Mouse (Mus musculus): Measurements from ENCODE around the gene Nrxn1. TPM values are rescaled to one million over a fixed set of nuclear protein-coding genes. Genes with fewer than 3 reads are reported as not detected.

Gene Nrxn1
- total and polyA plus RNA-seq, 3 experiments, result not detected

GRCm38 (mm10) chr17:90544639-90545259, 548.1 kb downstream of the Nrxn1 start:
- H3K9ac ChIP-seq (ENCODE audit: insufficient read depth, low read depth), result no peak overlapping the region
- H3K27ac ChIP-seq (ENCODE audit: insufficient read depth, low read depth), result no peak overlapping the region
- H3K4me3 ChIP-seq (replicated peaks in 1 of 3; ENCODE audit: low read depth in 2 of 3, low read length in 2 of 3, poor library complexity in 1 of 3), result no peak overlapping the region
- no peaks in the 10 kb centered on the region for H3K79me2 ChIP-seq (replicated peaks; ENCODE audit: control insufficient read depth, extremely low read depth, insufficient read depth, poor library complexity, severe bottlenecking)
- no peaks in the 10 kb centered on the region for H3K4me1 ChIP-seq (ENCODE audit: control insufficient read depth in 1 of 2, insufficient read depth in 2 of 2)
- H3K9me3 ChIP-seq (replicated peaks; ENCODE audit: low read length), result peaks cover 31% of the 10 kb centered on the region
- no peak for DNase-seq (ENCODE audit: extremely low read depth)
- no peaks in the 10 kb centered on the region for H3K36me3 ChIP-seq (replicated peaks in 1 of 2; ENCODE audit: control insufficient read depth in 1 of 2, insufficient read depth in 1 of 2, low read length in 1 of 2)
- no peaks in the 10 kb centered on the region for H3K27me3 ChIP-seq (replicated peaks)
- TF ChIP-seq CHD2 (IDR thresholded peaks at IDR 0.05; ENCODE audit: low read length) (no peak), PAX5 (IDR thresholded peaks at IDR 0.05; ENCODE audit: low read length) (no peak), TBP (conservative IDR thresholded peaks at IDR 0.05; ENCODE audit: low read depth, low read length) (no peak)
- no peak overlapping the region for H3K4me2 ChIP-seq (ENCODE audit: insufficient read depth, low read depth, poor library complexity, severe bottlenecking)
- dilution Hi-C loops (cut with MboI; ENCODE audit: extremely low pct_ligation_motif_present, extremely low pct_unique_long_range_greater_than_20kb, low sequenced_read_pairs), result no loop called here
- in situ Hi-C loops (cut with MboI; ENCODE audit: low pct_ligation_motif_present, low pct_unique_long_range_greater_than_20kb, low sequenced_read_pairs), result no loop called here

GRCm38 (mm10) chr17:90543986-90544638, 548.8 kb downstream of the Nrxn1 start:
- dilution Hi-C loops (cut with MboI; ENCODE audit: extremely low pct_ligation_motif_present, extremely low pct_unique_long_range_greater_than_20kb, low sequenced_read_pairs), result no loop called here
- DNase-seq (ENCODE audit: extremely low read depth), result no peak

DNA sequence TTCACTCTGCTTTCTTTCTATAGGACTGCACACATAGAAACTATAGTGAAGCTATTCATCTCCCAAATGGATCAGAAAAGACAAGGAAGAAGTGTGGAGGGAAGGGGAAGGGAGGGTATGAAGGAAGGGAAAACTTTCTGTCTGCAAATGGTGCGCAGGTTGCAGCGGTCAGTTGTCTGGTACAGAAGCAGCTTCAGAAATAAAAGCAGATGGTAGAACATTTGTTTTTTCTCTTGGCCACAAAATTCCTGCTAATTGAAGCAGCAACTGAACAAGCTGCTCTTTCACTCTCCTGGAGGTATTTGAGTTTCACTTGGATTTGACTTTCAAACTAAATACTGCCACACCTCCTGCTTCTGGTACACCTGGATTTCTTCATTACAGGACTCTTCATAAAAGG, 561.4 kb downstream of the Nrxn1 start:
- no peak for DNase-seq (ENCODE audit: extremely low read depth)
- TF ChIP-seq TCF12 (IDR thresholded peaks at IDR 0.05; ENCODE audit: low read depth, low read length) (no peak), NELFE (IDR thresholded peaks at IDR 0.05; ENCODE audit: low read depth, low read length) (no peak)
- no peaks in the 10 kb centered on the region for H3K4me1 ChIP-seq (ENCODE audit: control insufficient read depth in 1 of 2, insufficient read depth in 2 of 2)

More at GRCm38 (mm10) chr17:90543986-90544638, 548.8 kb downstream of the Nrxn1 start:
- Histone ChIP-seq H3K4me3 (replicated peaks in 1 of 3; ENCODE audit: low read depth in 2 of 3, low read length in 2 of 3, poor library complexity in 1 of 3) (no peak overlapping the region), H3K4me1 (ENCODE audit: control insufficient read depth in 1 of 2, insufficient read depth in 2 of 2) (no peaks in the 10 kb centered on the region), H3K36me3 (replicated peaks in 1 of 2; ENCODE audit: control insufficient read depth in 1 of 2, insufficient read depth in 1 of 2, low read length in 1 of 2) (no peaks in the 10 kb centered on the region), H3K9me3 (replicated peaks; ENCODE audit: low read length) (peaks cover 30% of the 10 kb centered on the region), H3K27me3 (replicated peaks) (no peaks in the 10 kb centered on the region), H3K27ac (ENCODE audit: insufficient read depth, low read depth) (no peak overlapping the region), H3K79me2 (replicated peaks; ENCODE audit: control insufficient read depth, extremely low read depth, insufficient read depth, poor library complexity, severe bottlenecking) (no peaks in the 10 kb centered on the region), H3K9ac (ENCODE audit: insufficient read depth, low read depth) (no peak overlapping the region), H3K4me2 (ENCODE audit: insufficient read depth, low read depth, poor library complexity, severe bottlenecking) (no peak overlapping the region)
- TF ChIP-seq MEF2A (IDR thresholded peaks at IDR 0.05; ENCODE audit: borderline replicate concordance, low read depth, low read length) (no peak), IRF4 (IDR thresholded peaks at IDR 0.05; ENCODE audit: low read depth, low read length) (no peak), ZC3H11A (IDR thresholded peaks at IDR 0.05; ENCODE audit: low read depth, low read length) (no peak), POLR2A (IDR thresholded peaks at IDR 0.05; ENCODE audit: low read depth, low read length) (no peak), MAZ (IDR thresholded peaks at IDR 0.05; ENCODE audit: low read depth, low read length) (no peak), JUN (IDR thresholded peaks at IDR 0.05; ENCODE audit: insufficient read depth, low read depth, low read length) (no peak), NRF1 (IDR thresholded peaks at IDR 0.05; ENCODE audit: low read depth, low read length) (no peak), TBP (conservative IDR thresholded peaks at IDR 0.05; ENCODE audit: low read depth, low read length) (no peak), MAFK (IDR thresholded peaks at IDR 0.05; ENCODE audit: insufficient replicate concordance, low read length) (no peak), MXI1 (IDR thresholded peaks at IDR 0.05; ENCODE audit: low read depth, low read length) (no peak), ETS1 (conservative IDR thresholded peaks at IDR 0.05; ENCODE audit: low read depth, low read length) (no peak), CTCF (conservative IDR thresholded peaks at IDR 0.05 in 1 of 2, IDR thresholded peaks at IDR 0.05 in 1 of 2; ENCODE audit: low read depth in 2 of 2, low read length in 2 of 2) (no peak), ZMIZ1 (IDR thresholded peaks at IDR 0.05; ENCODE audit: low read depth, low read length) (no peak), HCFC1 (IDR thresholded peaks at IDR 0.05; ENCODE audit: low read depth, low read length) (no peak), CHD1 (IDR thresholded peaks at IDR 0.05; ENCODE audit: low read depth, low read length) (no peak), USF2 (conservative IDR thresholded peaks at IDR 0.05; ENCODE audit: low read depth, low read length) (no peak), POLR2AphosphoS2 (IDR thresholded peaks at IDR 0.05; ENCODE audit: low read depth, low read length) (no peak), UBTF (IDR thresholded peaks at IDR 0.05; ENCODE audit: low read depth, low read length) (no peak), RAD21 (IDR thresholded peaks at IDR 0.05; ENCODE audit: low read depth, low read length) (no peak), ZKSCAN1 (IDR thresholded peaks at IDR 0.05; ENCODE audit: borderline replicate concordance, low read depth, low read length) (no peak)
- in situ Hi-C loops (cut with MboI; ENCODE audit: low pct_ligation_motif_present, low pct_unique_long_range_greater_than_20kb, low sequenced_read_pairs), result no loop called here

More for the DNA sequence above, 561.4 kb downstream of the Nrxn1 start:
- dilution Hi-C loops (cut with MboI; ENCODE audit: extremely low pct_ligation_motif_present, extremely low pct_unique_long_range_greater_than_20kb, low sequenced_read_pairs), result no loop called here
- Histone ChIP-seq H3K4me2 (ENCODE audit: insufficient read depth, low read depth, poor library complexity, severe bottlenecking) (no peak overlapping the region), H3K9ac (ENCODE audit: insufficient read depth, low read depth) (no peak overlapping the region), H3K27me3 (replicated peaks) (no peaks in the 10 kb centered on the region), H3K4me3 (replicated peaks in 1 of 3; ENCODE audit: low read depth in 2 of 3, low read length in 2 of 3, poor library complexity in 1 of 3) (no peak overlapping the region), H3K79me2 (replicated peaks; ENCODE audit: control insufficient read depth, extremely low read depth, insufficient read depth, poor library complexity, severe bottlenecking) (no peaks in the 10 kb centered on the region), H3K27ac (ENCODE audit: insufficient read depth, low read depth) (no peak overlapping the region), H3K36me3 (replicated peaks in 1 of 2; ENCODE audit: control insufficient read depth in 1 of 2, insufficient read depth in 1 of 2, low read length in 1 of 2) (no peaks in the 10 kb centered on the region), H3K9me3 (replicated peaks; ENCODE audit: low read length) (peaks cover 21% of the 10 kb centered on the region)
- in situ Hi-C loops (cut with MboI; ENCODE audit: low pct_ligation_motif_present, low pct_unique_long_range_greater_than_20kb, low sequenced_read_pairs), result no loop called here
